Mouse (Mus musculus): ENCODE data around the gene Fuz.

GRCm38 (mm10) chr7:44856265-44856916 is 39.5 kb upstream of the Fuz start:
- TF ChIP-seq CTCF (IDR thresholded peaks at IDR 0.05; ENCODE audit: control insufficient read depth, insufficient read depth, insufficient read length) (no peak), FOSL1 (IDR thresholded peaks at IDR 0.05; ENCODE audit: insufficient read depth, low read length, poor library complexity, severe bottlenecking) (no peak)

All from C2C12 (cell line).